Mouse (Mus musculus): ENCODE results near the gene Nr2c2ap.

- TF ChIP-seq CTCF (IDR thresholded peaks at IDR 0.05; ENCODE audit: control insufficient read depth, insufficient read depth, low read length) (peak; percentile 49), POLR2A (IDR thresholded peaks at IDR 0.05; ENCODE audit: borderline replicate concordance, control insufficient read depth, low read depth, low read length) (no peak)
Observed at GRCm38 (mm10) chr8:70087836-70088650, 43.1 kb upstream of the Nr2c2ap start.

Data from bone marrow, adult 2 months (tissue).